Mouse (Mus musculus): Measurements from ENCODE around the gene Retreg3.

The Retreg3 gene

GRCm38 (mm10) chr11:101053974-101054373 lies 65.7 kb downstream of the Retreg3 start:
- DNase-seq (ENCODE audit: inconsistent ontology term), result no peak

- DNase-seq (ENCODE audit: inconsistent ontology term), result no peak
Measured at GRCm38 (mm10) chr11:101052751-101053473, 66.8 kb downstream of the Retreg3 start.

DNA sequence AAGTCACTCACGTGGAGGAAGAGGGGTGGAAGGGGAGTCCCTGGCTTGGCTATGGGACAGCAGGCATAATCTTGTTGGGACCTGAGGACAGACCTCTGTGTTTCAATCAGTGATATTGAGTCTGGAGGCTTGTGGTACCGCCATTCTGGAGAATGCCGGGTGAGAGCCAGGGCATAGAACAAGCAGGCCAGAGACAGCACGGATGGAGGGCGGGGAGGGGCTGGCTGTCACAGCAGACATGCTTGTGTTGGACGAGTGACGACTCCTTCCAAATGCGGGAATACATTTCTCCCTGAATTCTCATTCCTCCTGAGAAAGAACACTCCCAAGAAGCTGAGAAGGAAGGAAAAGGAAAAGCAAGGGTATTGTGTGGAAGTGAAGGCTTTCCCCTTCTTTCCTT lies 68.1 kb downstream of the Retreg3 start:
- no peak for DNase-seq (ENCODE audit: inconsistent ontology term)

DNA sequence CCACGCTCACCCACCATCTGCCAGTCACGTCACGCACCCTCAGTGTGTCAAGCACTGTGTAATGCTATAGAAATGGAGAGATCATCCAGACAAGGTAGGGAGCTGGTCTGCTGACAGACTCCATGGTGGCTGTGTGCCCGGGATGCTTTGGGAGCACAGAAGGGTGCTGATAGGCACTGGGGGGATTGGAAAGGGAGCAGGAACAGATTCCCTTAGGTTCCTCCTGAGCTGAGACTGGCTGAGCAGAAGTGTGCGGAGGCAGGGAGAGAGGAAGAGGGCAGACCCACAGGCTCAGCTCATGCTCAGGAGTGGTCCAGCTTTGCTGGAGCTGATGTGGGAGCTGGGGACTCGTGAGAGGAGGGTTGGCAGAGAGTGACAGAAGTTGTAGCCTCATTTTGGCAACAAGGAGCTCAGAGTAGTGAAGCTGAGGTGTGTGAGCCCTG lies 68.6 kb downstream of the Retreg3 start:
- DNase-seq (ENCODE audit: inconsistent ontology term), result no peak

DNA sequence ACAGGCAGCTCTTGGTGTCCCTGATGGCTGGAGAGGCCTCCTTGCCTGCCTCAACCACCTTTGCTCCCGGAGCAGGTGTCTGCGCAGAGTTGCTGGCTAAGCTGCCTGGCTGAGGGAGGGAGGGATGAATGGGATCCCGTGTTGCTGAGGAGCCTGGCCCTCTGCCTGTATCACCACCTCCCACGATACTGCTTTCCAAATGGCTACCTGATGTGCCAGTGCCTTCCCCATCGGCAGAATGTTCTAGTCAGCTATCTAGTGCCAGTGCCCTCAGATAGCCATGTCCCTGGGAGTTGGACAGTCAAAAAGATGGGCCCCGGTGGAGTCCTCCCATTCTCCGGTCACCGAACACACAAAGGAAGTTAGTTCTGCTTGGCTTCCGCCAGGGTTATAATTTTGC lies 69.3 kb downstream of the Retreg3 start:
- no peak for DNase-seq (ENCODE audit: inconsistent ontology term)

GRCm38 (mm10) chr11:101047502-101047901 lies 72.2 kb downstream of the Retreg3 start:
- no peak for DNase-seq (ENCODE audit: inconsistent ontology term)

- no peak for DNase-seq (ENCODE audit: inconsistent ontology term)
Measured at GRCm38 (mm10) chr11:101046440-101046839, 73.3 kb downstream of the Retreg3 start.
